Mouse (Mus musculus) urinary bladder, postnatal 14 days (tissue): ENCODE results near the gene Esrrg.

ENCODE experiments used
- DNase-seq: peaks from one replicate; pipeline ENCODE4 v3.0.0; 2021; ENCODE audit warnings: low spot score

Esrrg gene

DNA sequence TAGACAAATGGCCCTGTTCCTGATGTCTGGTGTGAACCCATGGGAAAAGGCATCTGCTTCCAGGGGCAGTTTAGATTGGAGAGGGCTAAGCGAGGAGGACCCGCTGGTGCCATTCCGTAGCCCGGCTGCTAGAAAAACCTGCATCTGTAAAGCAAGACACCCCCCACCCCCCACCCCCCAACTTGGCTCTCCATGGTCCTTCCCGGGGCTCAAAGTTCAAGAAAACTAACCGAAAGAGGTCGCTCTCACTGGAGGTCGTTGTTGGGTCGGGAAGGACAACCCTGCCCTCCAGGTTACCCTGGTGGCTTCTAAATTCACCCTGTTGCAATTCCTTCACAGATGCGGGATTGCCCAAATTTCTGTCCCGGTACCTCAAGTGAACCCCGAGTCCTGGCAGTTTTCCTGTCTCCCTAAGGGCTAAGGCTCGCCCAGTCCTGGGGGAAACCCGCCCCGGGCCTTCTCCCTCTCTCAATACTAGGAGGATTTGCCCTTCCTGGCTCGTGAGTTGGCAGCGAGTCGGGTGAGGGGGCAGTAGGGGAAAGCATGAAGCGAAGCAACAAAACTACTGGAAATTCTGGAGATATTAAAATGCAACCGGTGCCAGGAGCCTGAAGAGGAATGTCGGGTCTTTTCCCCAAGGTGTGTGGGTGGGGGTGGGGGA lies at the start of gene Esrrg:
Gene Esrrg, plus strand, starts transcription at position 531 of the 661 bp plus-strand sequence.
- no peak for DNase-seq

DNA sequence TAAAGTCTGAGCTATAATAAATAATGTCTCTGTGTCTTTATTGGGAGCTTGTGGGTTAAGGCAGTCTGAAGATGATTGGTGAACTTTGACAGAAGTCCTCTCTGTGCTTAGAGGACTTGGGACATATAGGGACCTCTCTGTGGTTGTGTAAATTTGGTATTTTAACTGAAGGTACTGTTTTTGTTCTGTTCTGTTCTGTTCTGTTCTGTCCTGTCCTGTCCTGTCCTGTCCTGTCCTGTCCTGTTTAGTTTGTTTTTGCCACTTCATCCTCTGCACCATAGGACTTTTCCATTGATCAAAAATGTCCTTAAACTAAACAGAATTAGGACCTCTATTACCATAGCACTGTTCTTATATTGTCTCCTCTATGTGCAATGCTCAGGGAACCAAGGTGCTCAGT lies 24.6 kb upstream of the Esrrg start:
- no peak for DNase-seq

GRCm38 (mm10) chr1:187586541-187587075 lies 22.0 kb upstream of the Esrrg start:
- DNase-seq = no peak

DNA sequence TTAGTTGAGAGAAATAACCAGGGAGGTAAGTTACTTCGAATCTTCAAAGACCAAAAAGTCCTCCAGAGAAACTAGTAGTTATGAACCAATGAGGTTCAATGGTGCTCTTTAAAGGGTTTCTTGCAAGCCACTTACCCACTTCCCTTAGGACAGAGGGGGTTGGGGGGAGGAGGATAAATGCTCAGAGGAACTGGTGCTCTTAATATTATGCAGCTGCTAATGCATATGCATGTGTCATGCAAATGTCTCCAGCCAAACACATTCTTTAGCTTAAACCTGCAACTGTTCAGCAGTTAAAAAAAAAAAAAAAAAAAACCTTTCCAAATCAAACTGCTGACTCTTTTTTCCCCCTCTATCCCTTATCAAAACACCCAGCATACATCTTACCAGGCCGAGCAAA lies 5.6 kb upstream of the Esrrg start:
- no peak for DNase-seq

GRCm38 (mm10) chr1:187604063-187604484 lies 4.5 kb upstream of the Esrrg start:
- DNase-seq = no peak

DNA sequence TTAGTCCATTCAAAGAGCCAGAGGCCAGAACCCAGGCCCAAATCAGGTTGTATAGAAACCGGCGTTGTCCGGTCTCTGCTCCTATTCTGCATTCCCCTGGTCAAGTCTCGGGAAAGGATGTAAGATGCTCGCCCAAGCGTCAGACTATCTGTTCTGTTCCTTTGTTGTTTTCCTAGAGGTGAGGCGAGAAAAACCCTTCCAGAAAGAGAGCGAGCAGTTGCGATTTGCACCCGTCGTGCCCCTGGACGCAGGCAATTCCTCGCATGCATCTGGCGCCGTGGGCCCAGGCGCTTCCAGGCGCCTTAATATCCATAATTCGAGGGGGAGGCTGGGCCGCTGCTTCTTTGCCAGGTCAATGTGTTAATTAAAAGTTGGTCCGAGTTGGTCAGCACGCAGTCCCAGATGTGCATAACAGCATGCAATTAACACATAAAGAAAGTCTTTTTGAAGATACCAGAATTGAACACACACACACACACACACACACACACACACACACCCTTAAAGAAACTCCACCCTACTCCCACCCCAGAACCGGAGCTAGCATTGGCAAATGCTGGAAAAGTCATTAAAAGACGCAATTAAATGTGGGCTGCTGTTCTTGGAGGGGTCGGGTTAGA lies 3.8 kb upstream of the Esrrg start:
- no peak for DNase-seq

DNA sequence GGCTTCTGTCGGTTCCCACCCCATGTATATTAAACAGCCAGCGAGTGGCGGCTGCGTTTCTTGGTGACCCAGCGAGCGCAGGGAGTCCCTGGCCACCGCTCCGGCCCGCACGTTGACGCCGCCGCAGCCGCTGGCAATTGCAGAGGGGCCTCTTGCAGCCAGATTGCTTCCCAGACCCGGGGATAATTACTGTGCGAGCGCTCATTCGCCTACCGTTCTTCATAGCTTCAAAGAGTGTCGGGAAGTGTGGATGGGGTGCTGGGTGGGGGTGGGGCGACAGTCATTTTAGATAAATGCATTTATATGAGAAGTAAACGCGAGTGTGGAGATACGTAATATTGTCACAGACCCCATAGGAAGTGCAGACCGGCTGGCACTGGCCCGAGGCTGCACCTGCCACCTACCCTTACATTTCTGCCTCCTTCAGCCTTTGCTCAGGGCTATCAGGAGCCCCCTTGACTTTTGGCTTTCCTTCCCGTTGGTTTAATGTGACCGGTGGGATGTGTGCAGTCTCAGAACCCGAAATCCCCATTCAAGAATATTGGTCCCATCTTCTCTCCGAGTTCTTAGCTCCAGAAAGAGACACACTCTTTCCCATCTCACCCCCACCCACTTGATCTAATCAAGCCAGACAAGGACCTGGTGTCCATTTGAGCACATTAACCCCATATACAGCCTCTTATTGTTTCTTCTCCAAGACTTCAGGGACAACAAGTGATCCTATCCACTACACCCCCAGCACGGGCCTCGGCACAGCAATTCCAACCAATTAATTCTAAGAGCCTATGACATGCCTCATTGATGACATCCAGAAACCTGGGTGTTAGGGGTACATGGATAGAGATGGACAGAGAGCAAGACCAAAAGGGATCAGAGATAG lies 3.0 kb upstream of the Esrrg start:
- no peak for DNase-seq

GRCm38 (mm10) chr1:187606271-187607040 lies 2.1 kb upstream of the Esrrg start:
- no peak for DNase-seq

GRCm38 (mm10) chr1:187607065-187608047 lies 1.2 kb upstream of the Esrrg start:
- no peak for DNase-seq

DNA sequence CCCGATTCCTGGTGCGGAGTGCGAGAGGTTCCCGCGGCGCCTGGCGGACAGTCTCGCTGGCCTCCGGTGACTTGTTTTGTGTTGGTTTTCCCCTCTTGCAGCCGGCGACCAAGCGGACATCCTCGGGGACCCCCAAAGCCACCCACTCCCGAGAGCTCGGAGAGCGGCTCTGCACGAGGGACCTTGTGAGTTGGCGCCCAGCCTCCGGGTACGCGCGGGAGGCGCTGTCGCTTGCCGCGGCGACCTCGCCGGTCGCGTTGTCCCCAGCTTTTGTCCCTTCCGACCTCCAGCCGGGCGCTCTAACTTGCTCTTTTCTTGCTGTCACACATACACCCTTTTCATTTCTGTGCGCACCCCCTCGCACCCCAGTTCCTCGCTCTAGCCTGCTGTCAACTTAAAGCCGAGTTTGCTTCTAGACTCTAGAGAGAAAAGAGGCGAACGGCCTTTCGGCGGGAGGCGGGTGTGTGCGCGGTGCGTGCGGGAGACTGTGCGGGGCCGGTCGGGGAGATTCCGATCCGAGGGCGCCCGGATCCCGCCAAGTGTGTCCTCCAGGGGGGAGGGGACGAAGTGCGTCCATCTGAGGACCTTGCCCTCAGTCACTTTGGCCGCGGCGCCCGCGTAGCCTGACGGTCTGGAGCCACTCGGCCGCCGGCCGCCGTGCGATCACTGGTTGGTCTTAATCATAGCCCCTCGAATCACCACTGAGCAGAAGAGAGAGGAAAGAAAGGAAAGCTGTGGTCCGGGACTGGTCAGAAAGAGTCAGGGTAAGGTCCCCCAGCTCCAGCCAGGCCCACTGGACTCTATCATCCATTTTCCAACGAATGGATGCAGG lies 646 bp downstream of the Esrrg start:
- DNase-seq = peak; percentile 23

DNA sequence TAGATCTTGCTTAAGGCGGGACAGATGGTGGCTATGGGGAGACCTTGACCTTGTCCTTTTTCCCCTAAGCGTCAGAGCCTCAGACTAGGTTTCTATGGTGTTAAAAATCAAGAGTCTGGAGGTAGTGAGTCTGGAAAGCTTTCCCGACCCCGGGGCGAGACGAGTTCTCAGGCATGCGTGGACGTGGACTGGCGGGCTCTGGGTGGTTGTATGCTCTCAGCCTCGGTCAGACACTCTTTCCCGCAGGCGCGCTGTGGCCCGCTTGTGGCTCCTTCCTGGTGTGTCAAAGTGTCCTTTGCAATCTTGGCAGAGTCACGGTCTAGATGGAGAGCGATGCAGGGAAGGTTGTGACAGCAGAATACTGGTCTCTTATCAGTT lies 1.3 kb downstream of the Esrrg start:
- no peak for DNase-seq

- DNase-seq = no peak
These were observed 1.9 kb downstream of the Esrrg start for GRCm38 (mm10) chr1:187610336-187610948.

- no peak for DNase-seq
These were observed 3.3 kb downstream of the Esrrg start for GRCm38 (mm10) chr1:187611925-187612324.

- DNase-seq = no peak
These were observed 4.7 kb downstream of the Esrrg start for GRCm38 (mm10) chr1:187613277-187613676.

DNA sequence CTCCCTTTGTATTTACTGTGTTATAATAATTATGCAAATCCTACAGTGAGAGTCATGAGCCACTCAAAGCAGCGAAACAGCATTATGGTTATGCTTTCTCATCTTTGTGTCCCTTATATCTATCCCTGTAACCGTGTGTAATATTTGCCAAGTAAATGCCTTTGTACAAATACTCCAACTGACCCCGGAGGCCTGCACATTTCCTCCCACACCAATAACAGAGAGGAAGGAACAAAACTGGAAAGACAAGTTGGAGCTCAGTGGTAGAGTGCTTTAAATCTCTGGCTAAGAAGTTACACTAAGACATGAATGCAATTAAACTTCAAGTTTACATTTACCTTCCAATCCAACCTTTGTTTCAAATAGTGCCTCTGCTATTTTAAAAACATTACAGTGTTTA lies 15.4 kb downstream of the Esrrg start:
- DNase-seq = peak; percentile 18

DNA sequence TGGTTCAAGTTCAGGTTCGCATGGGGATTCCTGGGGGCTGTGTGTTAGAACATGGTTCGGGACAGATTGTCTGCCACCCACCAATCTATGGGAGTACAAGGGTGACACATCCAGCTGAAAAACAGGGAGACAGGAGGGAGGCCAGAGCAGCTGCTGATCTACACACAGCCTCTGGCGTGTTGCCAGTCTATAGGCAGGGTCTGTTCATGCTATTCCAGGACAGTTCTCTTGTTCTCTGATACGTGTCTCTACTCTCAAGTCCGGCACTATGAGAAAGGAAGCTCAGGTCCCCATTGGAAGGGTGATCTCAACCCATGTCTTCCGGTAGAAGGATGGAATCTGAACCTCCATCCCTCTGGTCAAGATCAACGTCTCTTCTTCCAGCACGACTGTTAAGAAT lies 21.8 kb downstream of the Esrrg start:
- DNase-seq = no peak

GRCm38 (mm10) chr1:187631486-187631885 lies 22.9 kb downstream of the Esrrg start:
- no peak for DNase-seq

DNA sequence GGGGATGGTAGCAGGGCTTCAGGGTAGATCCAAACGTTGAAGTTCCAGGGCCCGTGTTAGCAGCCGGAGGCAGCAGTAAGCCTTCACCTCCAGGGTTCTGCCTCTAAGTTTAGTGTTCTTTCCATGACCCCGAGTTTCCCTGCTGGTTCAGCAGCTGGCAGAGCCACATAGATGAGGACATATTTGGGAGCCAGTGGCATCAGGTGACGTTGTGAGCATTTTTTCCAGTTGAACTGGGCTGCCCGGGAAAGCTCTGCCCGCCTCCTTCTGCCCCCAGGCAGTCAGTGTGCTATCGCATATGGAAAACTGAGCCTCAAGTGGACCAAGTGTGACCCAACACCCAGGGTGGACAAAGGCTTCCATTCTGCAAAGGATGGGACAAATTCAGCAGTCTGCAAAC lies 36.7 kb downstream of the Esrrg start:
- no peak for DNase-seq

- DNase-seq = no peak
These were observed 40.0 kb downstream of the Esrrg start for GRCm38 (mm10) chr1:187648551-187648950.
